Mouse (Mus musculus) CH12.LX (cell line): ENCODE data around the gene 4931428L18Rik. TPM values are rescaled to one million over a fixed set of nuclear protein-coding genes. Genes with fewer than 3 reads are reported as not detected.
"Not testable (repeated sequence)": the region's sequence is repeated elsewhere in the genome, so short reads cannot be mapped to it uniquely, and the experiment has no call there.

Source experiments
- DNase-seq: peaks from one replicate; pipeline ENCODE4 v3.0.0-alpha.2; 2013; ENCODE audit errors: extremely low read depth
- H3K27ac ChIP-seq: 2 replicates; pipeline ENCODE4 v1.5.1; 2012; ENCODE audit warnings: low read depth, mild to moderate bottlenecking, control low read depth, moderate library complexity; ENCODE audit not compliant: insufficient read depth
- H3K27me3 ChIP-seq: replicated peaks from 2 replicates; pipeline ENCODE3; 2012; ENCODE audit warnings: inconsistent platforms
- H3K36me3 ChIP-seq, 2 experiments: replicated peaks in 1 of 2; 2 replicates each; pipeline versions ENCODE3 to v1.6.1; 2012; ENCODE audit warnings: inconsistent platforms in 1 of 2, low read length in 1 of 2, mild to moderate bottlenecking in 1 of 2, mixed read lengths in 1 of 2, moderate library complexity in 1 of 2; ENCODE audit not compliant: control insufficient read depth in 1 of 2, insufficient read depth in 1 of 2
- H3K4me1 ChIP-seq, 2 experiments: 2 replicates each; pipeline ENCODE4 v1.6.1; 2012; ENCODE audit warnings: inconsistent platforms in 1 of 2, moderate library complexity in 1 of 2; ENCODE audit not compliant: insufficient read depth in 2 of 2, control insufficient read depth in 1 of 2
- H3K4me2 ChIP-seq: 2 replicates; pipeline ENCODE4 v1.6.1; 2012; ENCODE audit warnings: low read depth, mild to moderate bottlenecking, control low read depth; ENCODE audit not compliant: poor library complexity, insufficient read depth, severe bottlenecking
- H3K4me3 ChIP-seq, 3 experiments: fragments of 150-350 bp in 1 of 3; sonication (generic) in 1 of 3; replicated peaks in 1 of 3; 2 replicates each; pipeline versions ENCODE3 to v1.5.1; 2011 to 2012; ENCODE audit warnings: low read depth in 2 of 3, low read length in 2 of 3, mild to moderate bottlenecking in 2 of 3, moderate library complexity in 2 of 3, control low read depth in 1 of 3, improper control_type of control experiment in 1 of 3, inconsistent platforms in 1 of 3, mixed read lengths in 1 of 3; ENCODE audit not compliant: poor library complexity in 1 of 3
- H3K79me2 ChIP-seq: replicated peaks from 2 replicates; pipeline ENCODE4 v1.6.1; 2012; ENCODE audit warnings: mild to moderate bottlenecking, moderate library complexity; ENCODE audit not compliant: control insufficient read depth, poor library complexity, insufficient read depth, severe bottlenecking; ENCODE audit errors: extremely low read depth
- H3K9ac ChIP-seq: 2 replicates; pipeline ENCODE4 v1.6.1; 2012; ENCODE audit warnings: low read depth, mild to moderate bottlenecking, control low read depth, moderate library complexity; ENCODE audit not compliant: insufficient read depth
- H3K9me3 ChIP-seq: replicated peaks from 2 replicates; pipeline ENCODE3; 2012; ENCODE audit warnings: low read length, inconsistent platforms, mixed read lengths
- E2F4 ChIP-seq: IDR thresholded peaks from 2 replicates; pipeline ENCODE4 v1.6.1; 2011; ENCODE audit warnings: low read depth, low read length, improper control_type of control experiment; ENCODE audit not compliant: insufficient replicate concordance
- GABPA ChIP-seq: IDR thresholded peaks from 2 replicates; pipeline ENCODE4 v1.6.1; 2012; ENCODE audit warnings: low read depth, low read length, improper control_type of control experiment, inconsistent platforms; ENCODE audit not compliant: insufficient replicate concordance
- JUND ChIP-seq: conservative IDR thresholded peaks from 2 replicates; pipeline ENCODE4 v1.6.1; 2011; ENCODE audit warnings: low read depth, low read length, improper control_type of control experiment
- NELFE ChIP-seq: IDR thresholded peaks from 2 replicates; pipeline ENCODE4 v1.6.1; 2011; ENCODE audit warnings: low read depth, low read length, improper control_type of control experiment
- PAX5 ChIP-seq: IDR thresholded peaks from 2 replicates; pipeline ENCODE4 v1.6.1; 2012; ENCODE audit warnings: low read length, inconsistent platforms, mixed read lengths
- RCOR1 ChIP-seq: conservative IDR thresholded peaks from 2 replicates; pipeline ENCODE4 v1.6.1; 2012; ENCODE audit warnings: low read depth, mild to moderate bottlenecking, inconsistent platforms, low read length, improper control_type of control experiment
- SMC3 ChIP-seq: IDR thresholded peaks from 2 replicates; pipeline ENCODE4 v1.6.1; 2011; ENCODE audit warnings: low read depth, low read length, improper control_type of control experiment
- ZC3H11A ChIP-seq: IDR thresholded peaks from 2 replicates; pipeline ENCODE4 v1.6.1; 2012; ENCODE audit warnings: low read depth, mild to moderate bottlenecking, inconsistent platforms, low read length, improper control_type of control experiment
- dilution Hi-C: fragments of 300-500 bp; cut with MboI; formaldehyde crosslinking; loops from 2 replicates; pipeline ENCODE4 v1.14.3; 2020; ENCODE audit warnings: low sequenced_read_pairs; ENCODE audit not compliant: extremely low pct_unique_long_range_greater_than_20kb, extremely low pct_ligation_motif_present
- in situ Hi-C: fragments of 300-500 bp; cut with MboI; formaldehyde crosslinking; loops from 3 replicates; pipeline ENCODE4 v1.14.3; 2019; ENCODE audit warnings: low sequenced_read_pairs, low pct_ligation_motif_present, low pct_unique_long_range_greater_than_20kb, mixed read lengths
- polyA plus RNA-seq: library from polyadenylated mRNA; unstranded; fragments of >175 nt; gene quantifications from 2 replicates; pipeline ENCODE4 v1.2.1, GENCODE M21; 2012; ENCODE audit warnings: low read depth; ENCODE audit not compliant: insufficient read length
- total RNA-seq, 2 experiments: library from RNA; depleted of rRNA; stranded (reverse); fragments of 300-350 nt in 1 of 2; fragments of >200 nt in 1 of 2; gene quantifications; 2 replicates each; pipeline ENCODE4 v1.2.3; 2012 to 2014

The 4931428L18Rik gene
- total and polyA plus RNA-seq, 3 experiments = 4.6 to 11.0 (median 9.3) TPM

DNA sequence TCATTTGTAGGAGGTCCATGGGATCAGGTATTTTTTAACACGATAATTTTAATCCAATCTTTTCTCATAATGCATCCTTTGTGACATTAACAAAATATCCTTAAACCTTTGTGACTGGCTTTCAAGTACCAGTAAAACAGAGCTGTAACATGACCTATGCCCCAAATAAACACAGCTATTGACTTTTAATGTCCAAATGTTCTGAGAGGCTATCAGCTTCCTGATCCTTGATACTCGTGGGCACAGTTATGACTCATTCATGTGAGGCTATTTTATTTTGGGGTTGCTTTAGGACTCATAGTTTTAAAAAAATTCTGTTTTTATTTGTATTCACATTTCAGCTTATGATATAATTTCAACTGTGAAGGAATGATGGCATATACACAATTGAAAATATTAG, 207.2 kb downstream of the 4931428L18Rik start:
- dilution Hi-C loops = no loop called here

DNA sequence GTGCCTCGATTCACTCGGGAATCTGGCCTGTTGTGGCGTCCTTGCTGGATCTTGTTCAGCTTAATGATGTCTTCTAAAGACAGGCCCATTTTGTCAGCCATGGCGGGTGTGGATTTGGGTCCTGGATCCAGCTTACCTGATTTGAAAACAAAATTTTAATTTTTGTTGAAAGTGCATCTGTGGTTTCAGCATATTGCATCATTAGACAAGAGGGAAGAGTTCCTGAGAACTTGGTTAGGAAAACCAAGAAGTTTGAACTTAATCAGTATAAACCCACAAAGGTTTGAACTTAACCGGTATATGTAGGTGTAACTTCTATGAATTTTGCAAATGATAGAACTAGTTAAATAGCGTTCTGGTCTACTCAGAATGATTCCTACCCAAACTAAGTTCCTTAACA, 244.6 kb downstream of the 4931428L18Rik start, which contains the start of gene AC153137.1:
Gene AC153137.1, minus strand, starts transcription at position 101 of the 400 bp plus-strand sequence.
- H3K9me3 ChIP-seq, H3K4me2 ChIP-seq, H3K36me3 ChIP-seq, H3K27me3 ChIP-seq, H3K27ac ChIP-seq, H3K79me2 ChIP-seq, H3K9ac ChIP-seq, H3K4me3 ChIP-seq, dilution Hi-C loops, DNase-seq, in situ Hi-C loops, H3K4me1 ChIP-seq: not testable (repeated sequence)

More for the DNA sequence above, 207.2 kb downstream of the 4931428L18Rik start:
- H3K36me3 ChIP-seq = no peaks in the 10 kb centered on the region
- H3K9ac ChIP-seq = no peak overlapping the region
- no peaks in the 10 kb centered on the region for H3K79me2 ChIP-seq
- H3K27me3 ChIP-seq = no peaks in the 10 kb centered on the region
- H3K9me3 ChIP-seq = no peaks in the 10 kb centered on the region
- H3K4me1 ChIP-seq = peaks cover 0 to 3% of the 10 kb centered on the region in 2 experiments; a peak in 1 of 4 replicates
- no peak overlapping the region for H3K4me3 ChIP-seq
- no peak overlapping the region for H3K4me2 ChIP-seq
- no peak for DNase-seq
- TF ChIP-seq JUND (no peak), ZC3H11A (no peak), GABPA (no peak), PAX5 (no peak), RCOR1 (no peak), NELFE (no peak), E2F4 (no peak), SMC3 (no peak)
- in situ Hi-C loops = no loop called here
- H3K27ac ChIP-seq = no peak overlapping the region

DNA sequence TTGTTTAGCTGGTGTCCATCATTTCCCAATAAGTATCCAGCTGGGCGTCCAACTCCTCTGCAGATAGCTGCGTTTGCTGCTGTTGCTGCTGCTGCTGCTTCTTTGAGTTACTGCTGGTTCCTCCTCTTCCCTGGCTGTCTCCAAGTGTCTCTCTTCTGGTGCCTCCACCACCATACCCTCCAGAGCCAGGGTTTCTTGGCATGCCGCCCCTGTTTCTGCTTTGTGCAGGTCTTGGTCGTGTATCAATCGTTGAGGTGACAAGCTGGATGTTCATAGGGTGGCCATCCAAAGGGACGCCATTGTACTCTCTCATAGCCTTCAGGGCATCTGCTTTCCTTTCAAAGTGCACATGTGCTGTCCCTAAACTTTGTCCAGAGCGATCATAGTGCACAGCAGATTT, 245.2 kb downstream of the 4931428L18Rik start:
- dilution Hi-C loops, H3K27me3 ChIP-seq, H3K4me2 ChIP-seq, H3K27ac ChIP-seq, H3K9me3 ChIP-seq, H3K4me1 ChIP-seq, H3K9ac ChIP-seq, in situ Hi-C loops, H3K79me2 ChIP-seq, DNase-seq, H3K36me3 ChIP-seq, H3K4me3 ChIP-seq: not testable (repeated sequence)
